Mouse (Mus musculus) 3T3-L1 (cell line): ENCODE data around the gene Itga10.
"Not testable (repeated sequence)": the region's sequence is repeated elsewhere in the genome, so short reads cannot be mapped to it uniquely, and the experiment has no call there.

Source experiments
- DNase-seq: peaks from one replicate; pipeline ENCODE4 v3.0.0-alpha.2; 2015; ENCODE audit warnings: low read depth, low spot score

The Itga10 gene

DNA sequence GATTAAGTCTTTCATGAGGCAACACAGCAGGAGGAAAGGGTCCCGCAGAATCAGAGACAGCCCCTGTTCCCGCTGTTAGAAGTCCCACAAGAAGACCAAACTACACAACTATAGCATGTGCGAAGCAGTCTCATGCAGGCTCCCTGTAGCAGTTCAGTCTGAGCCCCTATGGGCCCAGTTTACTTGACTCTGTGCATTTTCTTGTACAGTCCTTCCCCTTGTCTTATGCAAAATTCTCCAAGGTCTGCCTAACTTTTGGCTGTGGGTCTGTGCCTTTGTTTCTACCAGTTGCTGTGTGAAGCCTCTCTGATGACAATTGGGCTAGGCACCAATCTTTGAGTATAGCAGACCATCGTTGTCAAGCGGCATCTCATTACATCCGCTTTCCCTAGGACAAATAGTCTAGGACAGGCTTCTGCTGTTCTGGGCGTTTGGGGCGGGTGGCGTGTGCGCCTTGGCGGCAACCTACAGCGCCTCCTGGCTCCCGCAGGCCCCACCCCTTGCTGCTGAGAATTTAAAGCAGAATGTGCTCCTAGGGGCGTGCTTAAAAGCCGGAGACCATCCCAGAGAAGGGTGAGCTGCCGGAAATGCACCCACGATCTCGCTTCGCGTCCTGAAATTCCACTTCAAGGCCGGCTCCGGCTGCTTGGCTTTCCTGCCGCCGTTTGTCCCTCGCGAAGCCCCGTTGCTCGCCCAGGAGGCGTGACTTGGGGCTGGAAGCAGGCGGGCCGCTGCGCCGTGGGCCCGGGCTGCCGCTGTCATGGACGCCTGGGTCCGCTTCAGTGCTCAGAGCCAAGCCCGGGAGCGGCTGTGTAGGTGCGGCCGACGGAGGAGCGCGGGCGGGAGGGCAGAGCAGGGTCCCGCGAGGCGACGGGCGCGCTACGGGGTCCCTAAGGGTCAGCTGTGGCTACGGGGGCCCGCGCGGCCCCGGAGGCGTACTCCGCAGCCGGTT, 10.2 kb upstream of the Itga10 start, which contains the start of the genes Pex11b and Gm42957:
Gene Pex11b, plus strand, starts transcription at position 449 of the 952 bp plus-strand sequence.
Gene Gm42957, plus strand, starts transcription at position 547 of the 952 bp plus-strand sequence.
- DNase-seq, result peak; percentile 93

DNA sequence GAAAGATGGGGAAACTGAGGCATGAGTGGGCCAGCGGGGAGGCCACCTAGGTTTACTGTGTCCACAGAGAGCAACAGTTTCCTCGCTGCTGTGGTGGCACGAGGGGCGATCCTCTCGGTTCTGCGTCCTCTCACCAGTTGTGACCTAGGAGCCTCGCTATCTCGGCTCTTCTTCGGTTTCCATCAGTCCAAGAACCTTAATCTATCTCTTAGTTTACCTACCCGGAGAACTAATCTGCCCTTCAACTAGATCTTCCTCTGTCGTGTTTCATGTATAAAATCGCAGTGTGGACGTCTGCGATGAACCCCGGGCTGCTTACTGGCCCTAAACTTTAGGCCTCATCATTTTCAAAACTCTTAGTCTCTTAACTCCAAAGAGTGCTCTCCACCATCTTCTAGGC, 9.5 kb upstream of the Itga10 start:
- no peak for DNase-seq

DNA sequence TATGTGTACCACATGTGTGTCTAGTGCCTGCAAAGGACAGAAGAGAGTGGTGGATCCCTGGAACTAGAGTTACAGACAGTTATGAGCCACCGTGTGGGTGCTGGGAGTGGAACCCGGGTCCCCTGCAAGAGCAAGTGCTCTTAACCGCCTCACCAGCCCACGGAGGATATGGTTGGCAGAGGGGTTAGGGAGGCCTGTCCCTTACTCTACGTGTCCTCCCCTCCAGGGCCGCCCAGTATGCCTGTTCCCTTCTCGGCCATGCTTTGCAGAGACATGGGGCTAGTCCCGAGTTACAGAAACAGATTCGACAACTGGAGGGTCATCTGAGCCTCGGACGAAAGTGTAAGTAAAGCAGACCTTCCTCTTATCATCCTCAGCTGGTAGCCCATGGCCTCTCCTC, 8.9 kb upstream of the Itga10 start:
- no peak for DNase-seq

DNA sequence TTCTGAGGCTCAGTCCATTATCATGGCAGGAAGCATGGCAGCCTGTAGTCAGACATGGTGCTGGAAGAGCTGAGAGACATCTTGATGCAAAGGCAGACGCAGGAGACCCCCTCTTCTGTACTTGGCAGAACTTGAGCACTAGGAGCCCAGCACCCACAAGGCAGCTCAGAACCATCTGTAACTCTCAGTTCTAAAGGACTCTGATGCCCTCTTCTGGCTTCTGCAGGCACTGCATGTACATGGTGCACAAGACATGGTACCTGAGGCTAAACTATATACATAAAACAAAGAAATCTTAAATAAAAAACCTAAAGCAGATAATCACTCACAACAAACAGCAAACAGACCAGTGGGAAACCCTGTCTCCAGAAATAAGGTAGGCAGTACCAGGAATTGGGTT, 6.2 kb upstream of the Itga10 start:
- peak; percentile 85 for DNase-seq

DNA sequence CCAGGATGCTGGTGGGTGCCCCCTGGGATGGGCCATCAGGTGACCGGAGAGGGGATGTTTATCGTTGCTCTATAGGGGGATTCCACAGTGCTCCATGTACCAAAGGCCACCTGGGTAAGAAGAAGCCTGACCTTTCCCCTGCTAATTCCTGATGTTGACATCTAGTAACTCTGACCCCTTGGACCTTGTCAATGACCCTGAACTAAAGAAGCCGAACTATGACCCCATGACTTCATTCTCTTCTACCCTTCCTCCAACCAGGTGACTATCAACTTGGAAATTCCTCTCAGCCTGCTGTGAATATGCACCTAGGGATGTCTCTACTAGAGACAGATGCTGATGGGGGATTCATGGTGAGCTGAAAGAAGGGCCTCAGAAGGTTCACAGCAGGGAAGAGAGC, 2.0 kb downstream of the Itga10 start:
- DNase-seq, result no peak

DNA sequence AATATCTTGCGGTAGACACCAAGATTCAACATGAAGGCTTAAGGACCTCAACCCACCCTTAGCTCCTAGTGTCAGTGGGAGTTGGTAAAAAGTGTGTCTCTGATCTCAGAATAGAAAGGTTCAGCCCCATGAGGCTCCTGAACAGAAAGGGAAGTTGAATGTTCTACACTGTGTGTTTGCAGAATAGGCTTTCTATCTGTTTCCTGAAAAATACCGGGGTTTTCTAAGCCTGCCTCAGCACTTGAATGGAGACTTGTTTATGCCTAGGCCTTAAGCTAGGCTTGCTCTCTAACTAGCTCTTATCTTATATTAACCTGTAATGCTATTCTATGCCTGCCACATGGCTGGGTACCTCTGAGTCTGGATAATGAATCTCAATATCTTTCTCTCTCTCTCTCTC, 15.5 kb downstream of the Itga10 start:
- DNase-seq, result no peak

DNA sequence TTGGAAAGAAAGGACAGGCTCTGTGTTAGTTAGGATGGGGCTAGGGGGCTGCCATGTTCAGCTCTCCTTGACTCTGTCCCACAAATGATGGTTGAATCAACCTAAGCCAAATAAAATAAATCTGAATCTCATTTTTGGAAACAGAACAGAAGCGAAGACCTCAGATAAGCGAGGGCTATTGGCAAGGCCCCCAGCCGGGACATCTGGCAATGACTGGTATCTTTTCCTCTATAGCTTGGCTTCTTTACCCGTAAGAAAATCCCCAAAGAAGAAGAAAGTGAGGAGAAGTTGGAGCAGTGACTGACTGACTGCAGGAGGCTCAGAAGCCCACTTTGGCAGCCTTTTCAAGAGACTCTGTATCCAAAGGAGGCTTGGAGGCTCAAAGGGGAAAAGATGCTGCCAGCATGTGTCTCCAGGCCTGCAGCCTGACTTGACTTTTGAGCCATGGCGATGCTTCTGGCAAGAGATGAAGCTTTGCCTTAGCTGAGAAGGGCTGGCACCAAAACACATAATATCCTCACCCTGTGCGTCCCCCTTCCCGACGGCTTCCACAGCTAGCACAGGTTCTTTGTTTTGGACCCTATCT, 17.4 kb downstream of the Itga10 start:
- DNase-seq, result peak; percentile 60

DNA sequence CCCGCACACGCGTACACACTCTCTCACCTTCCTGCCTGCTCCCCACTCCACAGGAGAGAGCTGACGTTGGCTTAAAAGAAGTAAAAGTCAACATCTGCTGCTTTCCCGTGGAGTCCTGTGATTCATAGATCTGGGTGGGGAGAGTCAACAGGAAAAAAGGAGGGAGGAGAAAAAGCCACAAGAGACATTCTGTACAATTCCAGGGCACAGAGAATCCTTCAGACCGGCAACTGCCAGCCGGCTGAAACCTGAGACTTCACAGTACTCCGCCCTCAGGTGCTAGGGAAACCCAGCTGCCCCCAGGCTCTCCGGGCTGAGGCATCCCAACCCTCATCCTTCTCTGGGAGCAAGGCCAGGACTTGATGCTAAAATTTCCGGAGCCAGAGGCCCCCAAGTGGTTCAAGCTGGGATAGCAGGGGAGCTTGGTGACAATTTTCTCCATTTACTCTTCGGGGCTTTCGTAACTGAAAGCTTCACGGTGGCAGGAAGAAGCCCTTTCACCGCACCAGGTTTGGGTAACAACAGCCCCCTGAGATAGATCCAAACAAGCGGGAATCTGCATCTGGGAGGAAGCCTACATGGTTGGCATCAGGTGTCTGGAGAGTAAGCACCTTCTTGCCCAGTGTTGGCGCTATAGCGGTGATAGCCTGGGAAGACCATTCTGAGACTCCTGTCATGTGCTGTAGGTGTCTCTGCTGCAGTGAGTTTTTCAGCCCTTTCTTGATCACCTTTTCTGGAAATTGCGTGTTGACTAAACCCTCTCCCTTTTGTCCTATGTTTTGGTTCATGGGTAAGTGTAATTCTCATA, 18.3 kb downstream of the Itga10 start:
- peak; percentile 99 for DNase-seq

DNA sequence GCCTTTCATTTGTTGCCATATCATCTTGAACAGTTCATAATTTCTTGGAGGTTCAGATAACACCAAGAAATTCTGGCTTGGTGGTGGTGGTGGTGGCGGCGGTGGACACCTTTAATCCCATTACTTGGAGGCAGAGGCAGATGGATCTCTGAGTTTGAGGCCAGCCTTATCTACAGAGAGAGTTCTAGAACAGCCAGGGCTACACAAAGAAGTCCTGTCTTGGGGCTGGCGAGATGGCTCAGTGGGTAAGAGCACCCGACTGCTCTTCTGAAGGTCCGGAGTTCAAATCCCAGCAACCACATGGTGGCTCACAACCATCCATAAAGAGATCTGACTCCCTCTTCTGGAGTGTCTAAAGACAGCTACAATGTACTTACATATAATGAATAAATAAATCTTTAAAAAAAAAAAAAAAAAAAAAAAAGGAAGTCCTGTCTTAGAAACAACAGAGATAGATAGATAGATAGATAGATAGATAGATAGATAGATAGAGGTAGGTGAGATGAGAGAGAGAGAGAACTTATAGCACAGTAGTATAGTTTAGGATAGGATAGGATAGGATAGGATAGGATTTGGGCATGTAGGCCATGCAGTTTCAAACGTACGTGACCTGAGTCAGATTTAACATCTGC, 20.5 kb downstream of the Itga10 start:
- DNase-seq, result not testable (repeated sequence)

DNA sequence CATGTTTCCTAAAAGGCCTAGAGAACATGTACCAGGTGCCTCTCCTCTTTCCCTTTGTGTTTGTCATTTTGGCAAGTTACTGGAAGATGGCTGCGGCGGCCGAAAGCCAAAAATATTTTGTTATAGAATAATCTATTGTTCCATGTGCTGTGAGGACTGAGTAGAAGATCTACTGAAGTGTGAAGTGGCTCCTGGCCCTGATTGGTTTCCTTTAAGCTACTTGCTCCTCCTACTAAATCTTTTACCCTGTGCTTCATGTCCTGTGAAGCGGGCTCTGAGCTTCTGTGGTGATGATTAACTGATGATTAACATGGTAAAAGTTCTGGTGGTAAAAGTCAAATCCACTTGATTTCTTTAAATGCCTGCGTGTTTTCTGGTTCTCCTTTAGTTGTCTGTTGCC, 21.5 kb downstream of the Itga10 start:
- no peak for DNase-seq

DNA sequence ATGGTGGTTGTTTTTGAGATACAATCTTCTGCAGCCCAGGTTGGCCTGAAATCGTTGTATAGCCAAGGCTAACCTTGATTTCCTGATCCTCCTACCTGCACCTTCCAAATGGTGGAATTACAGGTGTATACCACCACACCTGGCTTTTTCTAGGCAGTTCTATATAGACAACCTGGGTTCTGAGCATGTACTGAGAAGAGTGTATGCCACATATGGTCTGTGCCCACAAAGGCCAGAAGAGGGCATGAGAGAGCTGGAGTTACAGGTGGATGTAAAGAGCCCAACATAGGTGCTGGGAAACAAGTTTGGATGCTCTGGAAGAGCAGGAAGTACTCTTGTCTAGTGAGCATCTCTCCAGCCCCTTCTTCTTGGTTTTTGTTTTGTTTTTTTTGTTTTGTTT, 21.9 kb downstream of the Itga10 start:
- DNase-seq, result peak; percentile 76

DNA sequence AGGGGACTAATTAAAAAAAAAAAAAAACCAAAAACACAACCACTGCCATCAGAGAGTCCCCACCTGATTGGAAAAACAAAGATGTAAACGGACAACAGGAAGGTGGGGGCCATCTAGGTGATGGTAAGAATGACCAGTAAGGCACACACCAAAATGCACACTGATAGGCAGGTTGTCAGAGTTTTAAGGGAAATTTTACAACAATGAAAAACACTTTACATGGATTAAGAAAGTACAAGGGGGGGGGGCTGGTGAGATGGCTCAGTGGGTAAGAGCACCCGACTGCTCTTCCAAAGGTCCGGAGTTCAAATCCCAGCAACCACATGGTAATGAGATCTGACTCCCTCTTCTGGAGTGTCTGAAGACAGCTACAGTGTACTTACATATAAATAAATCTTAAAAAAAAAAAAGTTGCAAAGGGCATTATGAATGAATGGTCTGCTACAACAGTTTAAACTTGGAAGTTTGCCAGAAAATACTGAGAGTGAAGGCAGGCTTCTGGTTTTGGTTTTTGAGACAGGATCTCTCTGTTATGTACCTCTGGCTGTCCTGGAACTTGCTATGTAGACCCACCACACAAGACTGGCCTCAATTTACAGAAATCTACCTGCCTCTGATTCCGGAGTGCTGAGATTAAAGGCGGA, 23.2 kb downstream of the Itga10 start:
- DNase-seq, result no peak

DNA sequence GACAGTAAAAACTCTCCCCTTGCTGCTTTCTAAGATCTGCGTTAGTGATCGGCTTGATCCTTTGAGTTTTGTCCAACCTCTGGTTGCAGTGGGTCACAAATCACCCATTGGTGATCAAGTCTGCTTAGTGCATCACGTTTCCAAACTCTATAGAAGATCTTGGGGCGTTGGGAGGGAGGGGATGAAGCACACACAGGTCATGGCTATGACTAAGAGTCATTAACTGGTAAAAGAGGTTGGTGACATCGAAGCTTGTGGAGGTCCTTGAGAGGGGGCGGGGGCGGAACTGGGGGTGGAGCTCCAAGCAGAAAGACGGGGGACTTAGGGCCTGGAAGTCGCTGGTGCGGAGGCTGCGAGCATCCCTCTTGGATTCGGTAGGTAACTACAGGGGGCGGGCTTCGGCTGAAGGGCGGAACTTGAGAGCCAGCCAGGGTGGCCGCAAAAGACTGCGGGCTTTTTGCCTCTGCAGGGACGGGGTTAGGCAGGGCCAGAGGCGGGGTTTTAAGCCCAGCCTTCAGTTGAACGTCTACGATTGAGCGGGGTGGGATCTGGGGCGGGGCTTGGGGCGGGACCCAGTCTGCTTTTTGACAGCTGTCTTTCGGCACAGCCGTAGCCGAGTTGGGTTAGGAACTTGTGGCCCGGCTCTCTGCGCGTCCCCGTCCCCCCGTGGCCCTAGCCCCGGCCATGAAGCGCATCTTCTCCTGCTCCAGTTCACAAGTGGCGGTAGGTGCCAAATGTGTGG, 24.5 kb downstream of the Itga10 start, which contains the start of gene Ankrd35:
Gene Ankrd35, plus strand, starts transcription at position 405 of the 742 bp plus-strand sequence.
- DNase-seq, result no peak

DNA sequence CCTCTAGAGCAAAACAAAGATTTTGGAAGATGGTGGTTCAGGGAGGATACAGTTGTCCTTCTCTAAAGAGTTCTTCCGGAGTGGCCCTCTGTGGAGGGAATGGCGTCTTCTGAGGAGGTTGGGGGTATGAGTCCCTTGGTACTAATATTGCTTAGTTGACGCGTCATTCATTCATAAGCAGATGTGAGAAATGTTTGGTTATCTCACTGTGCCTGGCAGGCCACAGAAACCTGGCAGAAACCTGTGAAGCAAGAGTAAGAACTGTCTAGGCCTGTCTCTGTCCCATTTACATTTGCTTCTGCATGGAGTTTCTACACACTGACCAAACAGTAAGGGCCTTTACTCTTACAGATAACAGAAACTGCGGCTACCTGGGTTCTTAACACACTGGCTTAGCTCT, 26.1 kb downstream of the Itga10 start:
- no peak for DNase-seq

DNA sequence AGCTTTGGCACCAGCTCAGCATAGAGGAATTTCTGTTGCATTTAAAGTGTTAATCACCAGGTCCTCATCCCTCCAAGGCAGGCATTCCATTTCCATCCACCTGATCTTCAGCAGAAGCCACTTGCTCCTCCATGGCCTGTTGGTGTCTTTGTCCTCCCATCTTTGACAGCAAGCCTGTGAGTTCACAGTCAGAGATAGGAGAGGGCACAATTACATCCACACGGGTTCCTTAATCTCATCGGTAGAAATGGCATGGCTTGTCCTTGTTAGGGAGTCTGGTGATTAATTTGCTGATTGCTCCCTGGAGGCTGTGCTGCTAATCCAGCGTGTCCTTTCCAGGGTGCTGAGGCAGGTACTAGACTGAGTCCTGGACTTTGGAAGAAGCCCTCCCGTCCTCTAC, 28.1 kb downstream of the Itga10 start:
- no peak for DNase-seq

DNA sequence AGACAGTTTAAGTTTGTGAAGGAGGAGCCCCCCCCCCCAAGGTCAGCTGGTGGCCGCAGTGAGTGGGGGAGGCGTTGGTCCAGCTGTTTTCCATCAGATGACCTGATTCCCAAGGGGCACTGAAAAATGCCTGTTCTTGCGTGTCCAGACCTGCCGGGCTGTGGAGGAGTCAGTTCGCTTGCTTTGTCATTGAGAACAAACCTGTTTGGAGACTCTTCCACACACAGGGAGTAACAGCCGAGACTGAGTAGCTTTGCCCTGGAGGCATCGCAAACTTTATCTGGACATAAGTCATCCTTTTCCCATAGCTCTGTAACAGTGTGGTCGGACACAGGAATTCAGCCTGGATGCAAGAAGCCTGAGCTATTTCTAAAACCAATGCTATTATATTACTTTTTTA, 29.1 kb downstream of the Itga10 start:
- peak; percentile 97 for DNase-seq

DNA sequence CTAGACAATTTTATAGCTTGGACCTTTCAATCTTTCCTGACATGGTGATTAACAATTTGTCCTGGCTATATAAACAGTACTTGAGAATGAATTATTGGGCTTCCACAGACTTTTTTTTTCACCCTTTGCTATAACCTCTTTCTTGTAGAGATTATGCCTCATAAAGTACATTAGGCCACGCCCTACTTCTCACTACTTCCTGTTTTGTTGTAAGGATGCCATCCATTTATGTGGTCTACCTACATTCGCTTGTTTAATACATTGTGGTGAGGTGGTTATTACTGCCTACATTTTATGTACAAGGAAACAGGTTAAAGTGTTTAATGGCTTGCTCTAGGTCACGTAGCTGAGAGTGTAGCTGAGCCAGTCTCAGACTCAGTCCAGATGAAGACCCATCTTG, 29.8 kb downstream of the Itga10 start:
- DNase-seq, result peak; percentile 69

DNA sequence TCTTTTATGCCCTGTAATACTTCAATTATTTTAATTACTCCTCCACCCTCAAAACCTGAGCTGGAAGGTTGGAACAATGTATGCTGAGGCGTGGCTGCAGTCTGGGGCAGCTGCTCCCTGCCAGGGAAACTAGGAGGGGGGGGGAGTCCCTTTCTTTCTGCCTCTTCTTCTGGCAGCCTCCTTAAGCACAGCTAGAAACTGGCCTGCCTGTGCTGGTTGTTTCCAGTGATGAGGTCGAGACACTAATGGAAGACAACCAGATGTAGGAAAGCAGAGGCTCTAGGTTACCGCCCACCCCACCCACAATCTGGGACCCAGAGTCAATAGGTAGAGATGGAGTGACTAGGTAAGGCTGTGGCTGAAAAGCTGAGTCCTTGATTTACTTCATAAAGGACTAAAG, 30.3 kb downstream of the Itga10 start:
- peak; percentile 60 for DNase-seq

DNA sequence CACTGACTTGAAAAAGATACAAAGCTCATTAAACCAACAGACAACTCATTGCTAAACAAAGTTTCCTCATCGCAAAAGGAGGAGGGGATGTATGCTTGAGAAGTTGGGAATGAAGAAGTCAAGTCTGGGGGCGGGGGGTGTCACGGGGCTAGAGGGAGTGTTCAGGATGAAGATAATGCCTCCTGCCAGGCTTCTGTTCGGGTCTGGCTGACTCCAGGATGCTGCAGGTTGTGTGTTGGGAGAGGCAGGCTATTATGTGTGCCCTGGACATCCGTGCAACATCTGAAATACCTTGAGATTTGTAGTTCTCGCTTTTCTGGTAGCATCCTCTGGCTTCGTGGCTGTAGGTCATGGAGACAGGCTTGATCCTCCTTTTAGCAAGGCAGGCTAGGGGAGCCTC, 33.1 kb downstream of the Itga10 start:
- no peak for DNase-seq

DNA sequence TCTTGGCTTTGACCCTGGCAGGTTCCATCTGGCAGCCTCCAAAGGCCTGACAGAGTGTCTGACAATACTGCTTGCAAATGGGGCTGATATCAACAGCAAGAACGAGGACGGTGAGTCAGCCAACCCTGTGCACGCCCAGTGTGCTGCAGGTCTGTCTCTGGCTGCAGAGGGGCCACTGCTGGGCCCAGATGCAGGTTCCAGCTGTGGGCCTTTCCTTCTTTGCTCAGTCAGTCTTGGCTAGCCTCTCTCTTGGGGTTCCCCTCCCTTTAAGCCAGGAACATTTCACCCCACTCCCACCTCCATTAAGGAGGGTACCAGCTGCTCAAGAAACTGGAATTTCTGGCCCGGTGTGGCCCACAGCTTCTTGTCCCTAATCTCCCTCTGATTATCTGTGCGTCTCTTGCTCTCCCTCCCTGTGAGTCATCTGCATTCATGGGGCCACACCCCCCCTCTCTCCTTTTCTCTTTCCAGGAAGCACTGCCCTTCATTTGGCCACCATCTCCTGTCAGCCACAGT, 33.8 kb downstream of the Itga10 start:
- peak; percentile 86 for DNase-seq
